Mouse (Mus musculus): ENCODE measurements around the gene Socs3. TPM values are rescaled to one million over a fixed set of nuclear protein-coding genes. Genes with fewer than 3 reads are reported as not detected.

The Socs3 gene
- polyA plus RNA-seq, 1 experiment from 2014 or later, result 2.2 TPM

GRCm38 (mm10) chr11:117971100-117971499, 1.3 kb upstream of the Socs3 start:
- Histone ChIP-seq H3K27me3 (ENCODE audit: control insufficient read depth, insufficient read depth, low read length) (peaks cover 6% of the 10 kb centered on the region), H3K4me1 (ENCODE audit: control insufficient read depth, insufficient read depth, low read length) (peaks cover 25% of the 10 kb centered on the region; the same call in 1 of the 2 replicates), H3K9me3 (ENCODE audit: control insufficient read depth, low read length) (no peaks in the 10 kb centered on the region), H3K4me3 (ENCODE audit: low read depth, low read length) (no peak overlapping the region), H3K9ac (replicated peaks; ENCODE audit: low read depth, low read length) (no peak overlapping the region), H3K36me3 (ENCODE audit: control insufficient read depth, insufficient read depth, low read length) (no peaks in the 10 kb centered on the region), H3K4me2 (ENCODE audit: low read depth, low read length) (no peak overlapping the region), H3K27ac (ENCODE audit: low read depth, low read length) (no peak overlapping the region)
- no peak for ATAC-seq (ENCODE audit: low read depth)
- WGBS, result 47% methylated on average over 5 of the region's 6 CpGs

DNA sequence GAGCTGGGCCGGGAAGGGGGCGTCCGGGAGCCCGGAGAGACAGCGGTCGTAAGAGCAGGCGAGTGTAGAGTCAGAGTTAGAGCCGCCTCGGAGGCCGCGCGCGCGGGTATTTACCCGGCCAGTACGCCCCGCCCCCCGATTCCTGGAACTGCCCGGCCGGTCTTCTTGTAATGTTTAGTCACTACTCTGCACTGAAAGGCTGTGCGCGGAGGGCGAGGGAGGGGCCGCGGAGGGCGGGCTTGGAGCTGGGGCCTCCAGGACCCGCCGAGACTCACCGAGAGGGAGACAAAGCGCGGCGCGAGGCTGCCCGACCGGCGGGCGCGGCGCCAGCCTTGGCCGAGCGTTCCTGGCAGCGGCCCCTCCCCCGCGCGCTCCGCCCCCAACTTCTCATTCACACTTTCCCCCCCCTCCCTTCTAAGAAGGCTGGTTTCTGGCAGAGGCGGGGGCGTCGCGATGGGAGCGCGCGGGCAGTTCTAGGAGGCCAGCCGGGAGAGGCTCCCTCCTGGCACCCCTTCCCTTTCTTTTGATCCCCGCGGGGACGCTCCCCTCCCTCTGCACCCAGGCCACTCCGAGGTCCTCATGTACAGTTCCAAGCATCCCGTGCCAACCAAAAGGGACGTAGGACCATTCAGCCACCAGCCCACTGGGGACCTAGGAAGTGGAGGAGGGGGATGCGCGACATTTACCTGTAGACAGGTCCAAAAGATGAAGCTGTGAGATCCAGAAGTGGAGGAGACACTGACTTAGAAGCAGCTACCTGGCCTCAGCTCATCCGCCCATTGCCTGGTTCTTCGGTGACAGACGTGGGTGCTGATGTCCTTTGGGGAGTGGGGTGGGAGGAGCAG, 525 bp downstream of the Socs3 start:
- H3K27ac ChIP-seq (ENCODE audit: low read depth, low read length), result peak overlapping the region; percentile 83
- H3K36me3 ChIP-seq (ENCODE audit: control insufficient read depth, insufficient read depth, low read length), result no peaks in the 10 kb centered on the region
- peak overlapping the region; percentile 75 for H3K9ac ChIP-seq (replicated peaks; ENCODE audit: low read depth, low read length)
- H3K4me3 ChIP-seq (ENCODE audit: low read depth, low read length), result peak overlapping the region; percentile 65
- H3K27me3 ChIP-seq (ENCODE audit: control insufficient read depth, insufficient read depth, low read length), result peaks cover 12% of the 10 kb centered on the region
- peaks cover 30% of the 10 kb centered on the region for H3K4me1 ChIP-seq (ENCODE audit: control insufficient read depth, insufficient read depth, low read length)
- WGBS, result under 1% methylated on average over 58 of the region's 65 CpGs
- peak overlapping the region; percentile 85 for H3K4me2 ChIP-seq (ENCODE audit: low read depth, low read length)
- no peaks in the 10 kb centered on the region for H3K9me3 ChIP-seq (ENCODE audit: control insufficient read depth, low read length)
- ATAC-seq (ENCODE audit: low read depth), result peak; percentile 86

DNA sequence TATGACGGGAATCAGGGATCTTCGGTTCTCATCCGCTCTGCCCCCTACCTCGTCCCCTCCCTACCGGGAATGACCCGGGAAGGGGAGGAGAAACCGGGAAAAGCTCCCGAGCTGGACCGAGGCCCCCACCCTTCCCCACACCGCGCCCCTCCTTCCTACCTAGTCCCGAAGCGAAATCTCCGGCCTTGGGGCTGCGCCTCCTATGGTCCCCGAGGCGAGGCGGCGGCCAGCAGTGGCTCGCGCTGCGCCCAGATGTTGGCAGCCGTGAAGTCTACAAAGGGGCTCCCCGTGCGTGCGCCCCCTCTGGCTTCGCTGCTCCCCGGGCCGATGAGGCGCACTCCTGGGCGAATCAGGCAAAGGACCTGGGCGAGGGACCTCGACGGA, 1.1 kb downstream of the Socs3 start:
- WGBS, result 0% methylated on average over 34 of the region's 34 CpGs
- H3K27me3 ChIP-seq (ENCODE audit: control insufficient read depth, insufficient read depth, low read length), result peaks cover 12% of the 10 kb centered on the region
- ATAC-seq (ENCODE audit: low read depth), result peak; percentile 35

DNA sequence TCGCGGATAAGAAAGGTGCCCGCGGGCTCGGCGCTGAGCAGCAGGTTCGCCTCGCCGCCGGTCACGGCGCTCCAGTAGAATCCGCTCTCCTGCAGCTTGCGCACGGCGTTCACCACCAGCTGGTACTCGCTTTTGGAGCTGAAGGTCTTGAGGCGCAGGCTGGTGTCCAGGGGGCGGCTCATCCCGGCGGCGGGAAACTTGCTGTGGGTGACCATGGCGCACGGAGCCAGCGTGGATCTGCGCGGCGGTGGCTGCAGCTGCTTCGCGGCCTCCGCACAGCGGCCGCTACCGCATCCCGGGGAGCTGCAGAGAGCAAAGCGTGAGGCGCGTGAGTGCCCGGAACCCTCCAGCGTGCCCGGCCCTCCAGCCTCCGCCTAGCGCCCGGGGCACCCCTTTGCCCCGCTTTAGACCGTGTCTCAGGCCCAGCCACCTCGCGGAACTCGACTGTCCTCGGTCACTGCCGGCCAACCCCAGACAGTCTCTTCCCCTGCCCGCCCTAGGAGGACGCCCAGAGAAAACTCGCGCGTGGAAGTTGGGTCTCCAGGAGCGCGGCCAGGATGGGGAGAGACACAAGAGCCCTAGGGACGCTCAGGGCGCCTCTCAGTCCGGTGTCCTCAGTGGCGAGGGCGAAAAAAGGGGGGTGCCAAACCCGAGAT, 1.7 kb downstream of the Socs3 start:
- no peaks in the 10 kb centered on the region for H3K9me3 ChIP-seq (ENCODE audit: control insufficient read depth, low read length)
- under 1% methylated on average over 61 of the region's 64 CpGs for WGBS
- H3K27ac ChIP-seq (ENCODE audit: low read depth, low read length), result peak overlapping the region; percentile 83
- peaks cover 40% of the 10 kb centered on the region for H3K4me1 ChIP-seq (ENCODE audit: control insufficient read depth, insufficient read depth, low read length)
- peak overlapping the region; percentile 65 for H3K4me3 ChIP-seq (ENCODE audit: low read depth, low read length)
- peak; percentile 4; the same call in 1 of the 2 replicates for ATAC-seq (ENCODE audit: low read depth)
- H3K36me3 ChIP-seq (ENCODE audit: control insufficient read depth, insufficient read depth, low read length), result no peaks in the 10 kb centered on the region
- peaks cover 12% of the 10 kb centered on the region for H3K27me3 ChIP-seq (ENCODE audit: control insufficient read depth, insufficient read depth, low read length)
- peak overlapping the region; percentile 85 for H3K4me2 ChIP-seq (ENCODE audit: low read depth, low read length)
- H3K9ac ChIP-seq (replicated peaks; ENCODE audit: low read depth, low read length), result peak overlapping the region; percentile 75

More for the DNA sequence above, 1.1 kb downstream of the Socs3 start:
- Histone ChIP-seq H3K4me1 (ENCODE audit: control insufficient read depth, insufficient read depth, low read length) (peaks cover 36% of the 10 kb centered on the region), H3K4me2 (ENCODE audit: low read depth, low read length) (peak overlapping the region; percentile 85), H3K27ac (ENCODE audit: low read depth, low read length) (peak overlapping the region; percentile 83), H3K9me3 (ENCODE audit: control insufficient read depth, low read length) (no peaks in the 10 kb centered on the region), H3K9ac (replicated peaks; ENCODE audit: low read depth, low read length) (peak overlapping the region; percentile 75), H3K36me3 (ENCODE audit: control insufficient read depth, insufficient read depth, low read length) (no peaks in the 10 kb centered on the region), H3K4me3 (ENCODE audit: low read depth, low read length) (peak overlapping the region; percentile 65)

GRCm38 (mm10) chr11:117967249-117968015, 2.4 kb downstream of the Socs3 start:
- ATAC-seq (ENCODE audit: low read depth), result no peak
- Histone ChIP-seq H3K4me2 (ENCODE audit: low read depth, low read length) (peak overlapping the region; percentile 85), H3K4me3 (ENCODE audit: low read depth, low read length) (peak overlapping the region; percentile 65), H3K27me3 (ENCODE audit: control insufficient read depth, insufficient read depth, low read length) (peaks cover 12% of the 10 kb centered on the region), H3K27ac (ENCODE audit: low read depth, low read length) (no peak overlapping the region), H3K4me1 (ENCODE audit: control insufficient read depth, insufficient read depth, low read length) (peaks cover 46% of the 10 kb centered on the region), H3K9me3 (ENCODE audit: control insufficient read depth, low read length) (no peaks in the 10 kb centered on the region), H3K36me3 (ENCODE audit: control insufficient read depth, insufficient read depth, low read length) (no peaks in the 10 kb centered on the region), H3K9ac (replicated peaks; ENCODE audit: low read depth, low read length) (peak overlapping the region; percentile 75; the same call in 1 of the 2 replicates)
- 5% methylated on average over 34 of the region's 34 CpGs for WGBS

DNA sequence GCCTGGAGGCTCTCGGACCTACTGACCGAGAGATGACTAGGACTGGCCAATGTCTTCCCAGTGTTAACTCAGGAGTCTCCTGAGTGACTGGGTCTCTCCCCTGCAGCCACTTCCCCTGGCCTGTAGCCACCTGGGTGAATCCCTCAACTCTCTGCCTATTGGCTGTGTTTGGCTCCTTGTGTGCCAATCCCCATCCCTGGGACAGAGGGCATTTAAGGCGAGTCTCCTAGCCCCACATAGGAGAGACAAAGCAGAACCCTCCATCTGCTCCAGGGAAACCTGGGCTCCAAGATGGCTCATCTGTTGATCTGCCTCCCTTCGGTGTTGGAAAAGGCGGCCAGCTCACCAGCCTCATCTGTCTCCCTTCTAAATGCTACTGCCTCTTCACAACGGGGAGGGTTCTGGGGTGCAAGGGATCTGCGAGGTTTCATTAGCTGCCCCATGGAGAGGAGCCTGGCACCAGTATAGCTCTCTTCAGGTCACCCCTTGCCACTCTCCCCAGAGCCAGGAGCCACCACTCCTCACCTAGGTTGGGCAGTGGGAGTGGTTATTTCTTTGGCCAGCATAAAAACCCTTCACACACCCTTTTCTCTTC, 3.2 kb downstream of the Socs3 start:
- H3K36me3 ChIP-seq (ENCODE audit: control insufficient read depth, insufficient read depth, low read length), result no peaks in the 10 kb centered on the region
- peaks cover 12% of the 10 kb centered on the region for H3K27me3 ChIP-seq (ENCODE audit: control insufficient read depth, insufficient read depth, low read length)
- 46% methylated on average over 7 of the region's 7 CpGs for WGBS
- peaks cover 46% of the 10 kb centered on the region for H3K4me1 ChIP-seq (ENCODE audit: control insufficient read depth, insufficient read depth, low read length)
- H3K9me3 ChIP-seq (ENCODE audit: control insufficient read depth, low read length), result no peaks in the 10 kb centered on the region
- no peak overlapping the region; the same call in 1 of the 2 replicates for H3K4me3 ChIP-seq (ENCODE audit: low read depth, low read length)
- H3K27ac ChIP-seq (ENCODE audit: low read depth, low read length), result no peak overlapping the region
- H3K9ac ChIP-seq (replicated peaks; ENCODE audit: low read depth, low read length), result no peak overlapping the region
- peak overlapping the region; percentile 85; the same call in 1 of the 2 replicates for H3K4me2 ChIP-seq (ENCODE audit: low read depth, low read length)
- no peak for ATAC-seq (ENCODE audit: low read depth)

GRCm38 (mm10) chr11:117965561-117965981, 4.3 kb downstream of the Socs3 start:
- H3K4me2 ChIP-seq (ENCODE audit: low read depth, low read length), result no peak overlapping the region

DNA sequence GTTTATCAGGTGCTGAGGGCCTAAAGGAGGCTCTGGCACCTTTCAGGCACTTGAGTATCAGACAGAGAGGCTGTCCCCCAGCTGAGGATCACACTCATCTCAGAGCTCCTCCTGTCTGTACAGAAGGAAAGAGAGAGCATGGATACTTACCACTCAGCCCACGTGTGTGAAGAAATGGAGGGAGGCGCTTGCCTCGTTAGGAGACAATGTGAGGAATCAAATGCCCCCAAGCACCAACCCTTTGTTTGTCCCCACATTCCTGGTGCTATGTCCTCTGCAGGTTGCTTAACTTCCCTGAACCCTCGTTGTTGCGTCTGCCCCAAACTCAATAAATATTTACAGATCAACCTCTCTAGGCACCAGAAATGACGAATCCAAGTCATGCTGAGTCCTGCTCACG, 4.8 kb downstream of the Socs3 start:
- H3K4me1 ChIP-seq (ENCODE audit: control insufficient read depth, insufficient read depth, low read length), result peaks cover 46% of the 10 kb centered on the region
- no peak overlapping the region for H3K27ac ChIP-seq (ENCODE audit: low read depth, low read length)
- H3K4me3 ChIP-seq (ENCODE audit: low read depth, low read length), result no peak overlapping the region
- peaks cover 12% of the 10 kb centered on the region for H3K27me3 ChIP-seq (ENCODE audit: control insufficient read depth, insufficient read depth, low read length)
- H3K36me3 ChIP-seq (ENCODE audit: control insufficient read depth, insufficient read depth, low read length), result no peaks in the 10 kb centered on the region
- no peaks in the 10 kb centered on the region for H3K9me3 ChIP-seq (ENCODE audit: control insufficient read depth, low read length)
- H3K4me2 ChIP-seq (ENCODE audit: low read depth, low read length), result no peak overlapping the region
- ATAC-seq (ENCODE audit: low read depth), result no peak
- no peak overlapping the region for H3K9ac ChIP-seq (replicated peaks; ENCODE audit: low read depth, low read length)
- WGBS, result 30% methylated on average over 7 of the region's 7 CpGs

More at GRCm38 (mm10) chr11:117965561-117965981, 4.3 kb downstream of the Socs3 start:
- H3K27ac ChIP-seq (ENCODE audit: low read depth, low read length), result no peak overlapping the region
- 26% methylated on average over 9 of the region's 9 CpGs for WGBS
- no peak overlapping the region for H3K4me3 ChIP-seq (ENCODE audit: low read depth, low read length)
- H3K9me3 ChIP-seq (ENCODE audit: control insufficient read depth, low read length), result no peaks in the 10 kb centered on the region
- no peak for ATAC-seq (ENCODE audit: low read depth)
- peaks cover 46% of the 10 kb centered on the region for H3K4me1 ChIP-seq (ENCODE audit: control insufficient read depth, insufficient read depth, low read length)
- no peak overlapping the region for H3K9ac ChIP-seq (replicated peaks; ENCODE audit: low read depth, low read length)
- H3K27me3 ChIP-seq (ENCODE audit: control insufficient read depth, insufficient read depth, low read length), result peaks cover 12% of the 10 kb centered on the region
- no peaks in the 10 kb centered on the region for H3K36me3 ChIP-seq (ENCODE audit: control insufficient read depth, insufficient read depth, low read length)
